Mouse (Mus musculus) lung, adult 18-20 months (tissue): Measurements from ENCODE around the gene 3110009E18Rik.

ENCODE experiments used
- DNase-seq, 2 experiments: peaks; one replicate each; pipeline ENCODE4 v3.0.0; 2022; ENCODE audit warnings: mixed read lengths in 2 of 2

Gene 3110009E18Rik

GRCm38 (mm10) chr1:120120969-120121811, at the start of gene 3110009E18Rik, which contains the start of gene Dbi:
3110009E18Rik (plus strand) TSS chr1:120121187.
Dbi (minus strand) TSS chr1:120121078.
- DNase-seq, result peak; percentile 99

GRCm38 (mm10) chr1:120072900-120073299, 48.1 kb upstream of the 3110009E18Rik start:
- peak; percentile 67 to 83 for DNase-seq

- DNase-seq, result peak; percentile 81 to 85
These were observed 47.3 kb upstream of the 3110009E18Rik start, which contains the start of gene Tmem37 for GRCm38 (mm10) chr1:120073519-120074306. Tmem37 (minus strand) TSS chr1:120074074.

- no peak for DNase-seq
These were observed 46.7 kb upstream of the 3110009E18Rik start for GRCm38 (mm10) chr1:120074307-120074702.

GRCm38 (mm10) chr1:120074931-120075330, 46.1 kb upstream of the 3110009E18Rik start:
- peak; percentile 40 to 41 for DNase-seq

GRCm38 (mm10) chr1:120075507-120075906, 45.5 kb upstream of the 3110009E18Rik start:
- peak in 1 of 2 experiments; percentile 43 for DNase-seq

- DNase-seq, result no peak
These were observed 43.1 kb upstream of the 3110009E18Rik start for GRCm38 (mm10) chr1:120077746-120078410.

- DNase-seq, result no peak
These were observed 40.4 kb upstream of the 3110009E18Rik start for GRCm38 (mm10) chr1:120080632-120081031.

GRCm38 (mm10) chr1:120082957-120083585, 37.9 kb upstream of the 3110009E18Rik start:
- DNase-seq, result peak; percentile 79 to 89

- DNase-seq, result no peak
These were observed 37.0 kb upstream of the 3110009E18Rik start for GRCm38 (mm10) chr1:120083921-120084517.

- no peak for DNase-seq
These were observed 35.3 kb upstream of the 3110009E18Rik start for GRCm38 (mm10) chr1:120085696-120086095.

GRCm38 (mm10) chr1:120086644-120087043, 34.3 kb upstream of the 3110009E18Rik start:
- DNase-seq, result no peak

GRCm38 (mm10) chr1:120089180-120089579, 31.8 kb upstream of the 3110009E18Rik start:
- DNase-seq, result no peak

- no peak for DNase-seq
These were observed 30.0 kb upstream of the 3110009E18Rik start for GRCm38 (mm10) chr1:120090880-120091570.

GRCm38 (mm10) chr1:120093482-120094134, 27.4 kb upstream of the 3110009E18Rik start:
- peak; percentile 85 to 89 for DNase-seq

- DNase-seq, result no peak
These were observed 26.1 kb upstream of the 3110009E18Rik start for GRCm38 (mm10) chr1:120094920-120095319.

GRCm38 (mm10) chr1:120098327-120098726, 22.7 kb upstream of the 3110009E18Rik start:
- DNase-seq, result peak; percentile 68 to 70

GRCm38 (mm10) chr1:120099483-120099882, 21.5 kb upstream of the 3110009E18Rik start:
- DNase-seq, result peak; percentile 44 to 46

- DNase-seq, result peak; percentile 42 to 63
These were observed 20.3 kb upstream of the 3110009E18Rik start for GRCm38 (mm10) chr1:120100456-120101226.

- no peak for DNase-seq
These were observed 19.8 kb upstream of the 3110009E18Rik start for GRCm38 (mm10) chr1:120101227-120101609.
